Mouse (Mus musculus): ENCODE measurements around the gene Gm20662. TPM values are rescaled to one million over a fixed set of nuclear protein-coding genes. Genes with fewer than 3 reads are reported as not detected.

Gene Gm20662
- polyA plus RNA-seq, 1 experiment from 2014 or later, result 0.67 TPM

GRCm38 (mm10) chr9:108026584-108026983, 30.4 kb downstream of the Gm20662 start:
- WGBS, result 91% methylated on average over 3 of the region's 3 CpGs

GRCm38 (mm10) chr9:108027867-108028266, 31.7 kb downstream of the Gm20662 start:
- H3K9ac ChIP-seq (replicated peaks; ENCODE audit: low read depth, low read length), result no peak overlapping the region
- 97% methylated on average over 3 of the region's 3 CpGs for WGBS
- no peak overlapping the region for H3K4me3 ChIP-seq (replicated peaks; ENCODE audit: low read length)
- no peak overlapping the region for H3K4me2 ChIP-seq (ENCODE audit: low read length)
- no peak overlapping the region for H3K27ac ChIP-seq (ENCODE audit: low read length)
- H3K36me3 ChIP-seq (ENCODE audit: control insufficient read depth, insufficient read depth), result peaks cover 18% of the 10 kb centered on the region
- H3K4me1 ChIP-seq (replicated peaks; ENCODE audit: control insufficient read depth, insufficient read depth, low read length), result no peaks in the 10 kb centered on the region
- ATAC-seq, result no peak
- no peaks in the 10 kb centered on the region for H3K9me3 ChIP-seq (ENCODE audit: control insufficient read depth, low read length)
- H3K27me3 ChIP-seq (replicated peaks; ENCODE audit: control insufficient read depth, insufficient read depth, low read length), result no peaks in the 10 kb centered on the region

More at GRCm38 (mm10) chr9:108026584-108026983, 30.4 kb downstream of the Gm20662 start:
- Histone ChIP-seq H3K27me3 (replicated peaks; ENCODE audit: control insufficient read depth, insufficient read depth, low read length) (no peaks in the 10 kb centered on the region), H3K4me1 (replicated peaks; ENCODE audit: control insufficient read depth, insufficient read depth, low read length) (no peaks in the 10 kb centered on the region), H3K27ac (ENCODE audit: low read length) (no peak overlapping the region), H3K36me3 (ENCODE audit: control insufficient read depth, insufficient read depth) (peaks cover 14% of the 10 kb centered on the region), H3K9ac (replicated peaks; ENCODE audit: low read depth, low read length) (no peak overlapping the region), H3K4me3 (replicated peaks; ENCODE audit: low read length) (no peak overlapping the region), H3K9me3 (ENCODE audit: control insufficient read depth, low read length) (no peaks in the 10 kb centered on the region), H3K4me2 (ENCODE audit: low read length) (no peak overlapping the region)
- ATAC-seq, result no peak

GRCm38 (mm10) chr9:108032126-108032525, 36.0 kb downstream of the Gm20662 start:
- WGBS, result 93% methylated on average over 5 of the region's 5 CpGs
- Histone ChIP-seq H3K36me3 (ENCODE audit: control insufficient read depth, insufficient read depth) (peaks cover 12% of the 10 kb centered on the region), H3K27ac (ENCODE audit: low read length) (no peak overlapping the region), H3K9me3 (ENCODE audit: control insufficient read depth, low read length) (no peaks in the 10 kb centered on the region), H3K4me1 (replicated peaks; ENCODE audit: control insufficient read depth, insufficient read depth, low read length) (no peaks in the 10 kb centered on the region), H3K4me3 (replicated peaks; ENCODE audit: low read length) (no peak overlapping the region), H3K27me3 (replicated peaks; ENCODE audit: control insufficient read depth, insufficient read depth, low read length) (no peaks in the 10 kb centered on the region), H3K4me2 (ENCODE audit: low read length) (no peak overlapping the region), H3K9ac (replicated peaks; ENCODE audit: low read depth, low read length) (no peak overlapping the region)
- no peak for ATAC-seq

- Histone ChIP-seq H3K4me2 (ENCODE audit: low read length) (no peak overlapping the region), H3K27ac (ENCODE audit: low read length) (no peak overlapping the region), H3K4me3 (replicated peaks; ENCODE audit: low read length) (no peak overlapping the region), H3K27me3 (replicated peaks; ENCODE audit: control insufficient read depth, insufficient read depth, low read length) (no peaks in the 10 kb centered on the region), H3K36me3 (ENCODE audit: control insufficient read depth, insufficient read depth) (peaks cover 9% of the 10 kb centered on the region; the same call in 1 of the 2 replicates), H3K9me3 (ENCODE audit: control insufficient read depth, low read length) (no peaks in the 10 kb centered on the region), H3K4me1 (replicated peaks; ENCODE audit: control insufficient read depth, insufficient read depth, low read length) (no peaks in the 10 kb centered on the region), H3K9ac (replicated peaks; ENCODE audit: low read depth, low read length) (no peak overlapping the region)
- no peak for ATAC-seq
- 95% methylated on average over 2 of the region's 2 CpGs for WGBS
Observed at GRCm38 (mm10) chr9:108035331-108036156, 39.4 kb downstream of the Gm20662 start.

GRCm38 (mm10) chr9:108044751-108045492, 48.8 kb downstream of the Gm20662 start:
- no peak overlapping the region for H3K27ac ChIP-seq (ENCODE audit: low read length)
- no peaks in the 10 kb centered on the region for H3K27me3 ChIP-seq (replicated peaks; ENCODE audit: control insufficient read depth, insufficient read depth, low read length)
- H3K9ac ChIP-seq (replicated peaks; ENCODE audit: low read depth, low read length), result no peak overlapping the region
- 98% methylated on average over 8 of the region's 8 CpGs for WGBS
- peaks cover 15% of the 10 kb centered on the region for H3K4me1 ChIP-seq (replicated peaks; ENCODE audit: control insufficient read depth, insufficient read depth, low read length)
- no peak overlapping the region for H3K4me3 ChIP-seq (replicated peaks; ENCODE audit: low read length)
- ATAC-seq, result no peak
- peaks cover 37% of the 10 kb centered on the region for H3K36me3 ChIP-seq (ENCODE audit: control insufficient read depth, insufficient read depth)
- no peaks in the 10 kb centered on the region for H3K9me3 ChIP-seq (ENCODE audit: control insufficient read depth, low read length)
- H3K4me2 ChIP-seq (ENCODE audit: low read length), result no peak overlapping the region

- Histone ChIP-seq H3K27ac (ENCODE audit: low read length) (no peak overlapping the region), H3K27me3 (replicated peaks; ENCODE audit: control insufficient read depth, insufficient read depth, low read length) (no peaks in the 10 kb centered on the region), H3K36me3 (ENCODE audit: control insufficient read depth, insufficient read depth) (peaks cover 34% of the 10 kb centered on the region), H3K4me3 (replicated peaks; ENCODE audit: low read length) (no peak overlapping the region), H3K4me2 (ENCODE audit: low read length) (no peak overlapping the region), H3K9me3 (ENCODE audit: control insufficient read depth, low read length) (no peaks in the 10 kb centered on the region), H3K9ac (replicated peaks; ENCODE audit: low read depth, low read length) (no peak overlapping the region), H3K4me1 (replicated peaks; ENCODE audit: control insufficient read depth, insufficient read depth, low read length) (peaks cover 17% of the 10 kb centered on the region)
- ATAC-seq, result no peak
- WGBS, result 89% methylated on average over 4 of the region's 4 CpGs
Observed at GRCm38 (mm10) chr9:108046582-108046981, 50.4 kb downstream of the Gm20662 start.

GRCm38 (mm10) chr9:108047601-108048565, 51.7 kb downstream of the Gm20662 start:
- Histone ChIP-seq H3K27me3 (replicated peaks; ENCODE audit: control insufficient read depth, insufficient read depth, low read length) (no peaks in the 10 kb centered on the region), H3K9ac (replicated peaks; ENCODE audit: low read depth, low read length) (no peak overlapping the region; the same call in 1 of the 2 replicates), H3K4me3 (replicated peaks; ENCODE audit: low read length) (peak overlapping the region; percentile 77), H3K27ac (ENCODE audit: low read length) (no peak overlapping the region; the same call in 1 of the 2 replicates), H3K36me3 (ENCODE audit: control insufficient read depth, insufficient read depth) (peaks cover 32% of the 10 kb centered on the region), H3K9me3 (ENCODE audit: control insufficient read depth, low read length) (no peaks in the 10 kb centered on the region), H3K4me1 (replicated peaks; ENCODE audit: control insufficient read depth, insufficient read depth, low read length) (peaks cover 17% of the 10 kb centered on the region), H3K4me2 (ENCODE audit: low read length) (peak overlapping the region; percentile 97)
- WGBS, result 49% methylated on average over 17 of the region's 17 CpGs
- no peak for ATAC-seq

- peak; percentile 32 for ATAC-seq
- H3K27me3 ChIP-seq (replicated peaks; ENCODE audit: control insufficient read depth, insufficient read depth, low read length), result no peaks in the 10 kb centered on the region
- no peaks in the 10 kb centered on the region for H3K9me3 ChIP-seq (ENCODE audit: control insufficient read depth, low read length)
- H3K4me2 ChIP-seq (ENCODE audit: low read length), result peak overlapping the region; percentile 97
- peak overlapping the region; percentile 71 for H3K9ac ChIP-seq (replicated peaks; ENCODE audit: low read depth, low read length)
- peaks cover 29% of the 10 kb centered on the region for H3K36me3 ChIP-seq (ENCODE audit: control insufficient read depth, insufficient read depth)
- H3K27ac ChIP-seq (ENCODE audit: low read length), result peak overlapping the region; percentile 50; the same call in 1 of the 2 replicates
- H3K4me1 ChIP-seq (replicated peaks; ENCODE audit: control insufficient read depth, insufficient read depth, low read length), result peaks cover 20% of the 10 kb centered on the region
- peak overlapping the region; percentile 77 for H3K4me3 ChIP-seq (replicated peaks; ENCODE audit: low read length)
- 1% methylated on average over 19 of the region's 19 CpGs for WGBS
Observed at GRCm38 (mm10) chr9:108048566-108048955, 52.4 kb downstream of the Gm20662 start.

Data from forebrain, embryonic 16.5 days (tissue).